Mouse (Mus musculus) frontal cortex, postnatal 36 days (tissue): ENCODE results near the gene Bsn.

ENCODE experiments used
- DNase-seq, 2 experiments: peaks; one replicate each; pipeline ENCODE4 v3.0.0; 2022; ENCODE audit warnings: low spot score in 2 of 2

Bsn gene

GRCm38 (mm10) chr9:108055661-108056237 is 134.4 kb downstream of the Bsn start:
- no peak for DNase-seq

- no peak for DNase-seq
These were observed 135.1 kb downstream of the Bsn start for GRCm38 (mm10) chr9:108055061-108055460.

GRCm38 (mm10) chr9:108054331-108055040 is 135.7 kb downstream of the Bsn start:
- no peak for DNase-seq

GRCm38 (mm10) chr9:108053665-108054225 is 136.4 kb downstream of the Bsn start:
- no peak for DNase-seq

- peak; percentile 97 to 99 for DNase-seq
These were observed 137.1 kb downstream of the Bsn start, which contains the start of gene Amigo3 for GRCm38 (mm10) chr9:108052885-108053664. Amigo3 (plus strand) TSS chr9:108053159.

GRCm38 (mm10) chr9:108052411-108052810 is 137.8 kb downstream of the Bsn start:
- no peak for DNase-seq

- DNase-seq, result no peak
These were observed 138.3 kb downstream of the Bsn start for GRCm38 (mm10) chr9:108051931-108052220.

GRCm38 (mm10) chr9:108051184-108051930 is 138.8 kb downstream of the Bsn start:
- DNase-seq, result no peak

- DNase-seq, result no peak
These were observed 140.5 kb downstream of the Bsn start for GRCm38 (mm10) chr9:108049561-108050251.

- DNase-seq, result peak; percentile 95 to 97
These were observed 141.1 kb downstream of the Bsn start, which contains the start of gene Gmppb for GRCm38 (mm10) chr9:108049016-108049455. Gmppb (plus strand) TSS chr9:108049242.

- no peak for DNase-seq
These were observed 141.6 kb downstream of the Bsn start for GRCm38 (mm10) chr9:108048566-108048955.

GRCm38 (mm10) chr9:108047601-108048565 is 142.3 kb downstream of the Bsn start:
- no peak for DNase-seq

- no peak for DNase-seq
These were observed 143.6 kb downstream of the Bsn start for GRCm38 (mm10) chr9:108046582-108046981.
